Mouse (Mus musculus): ENCODE measurements around the gene Phf20. TPM values are rescaled to one million over a fixed set of nuclear protein-coding genes. Genes with fewer than 3 reads are reported as not detected.
A peak's percentile ranks its signal among the peaks of the same experiment; 100 is the strongest.
"Not testable (repeated sequence)": the region's sequence is repeated elsewhere in the genome, so short reads cannot be mapped to it uniquely, and the experiment has no call there.

The Phf20 gene
- total RNA-seq (2017) = 75.0 and 79.0 TPM in 2 replicates

DNA sequence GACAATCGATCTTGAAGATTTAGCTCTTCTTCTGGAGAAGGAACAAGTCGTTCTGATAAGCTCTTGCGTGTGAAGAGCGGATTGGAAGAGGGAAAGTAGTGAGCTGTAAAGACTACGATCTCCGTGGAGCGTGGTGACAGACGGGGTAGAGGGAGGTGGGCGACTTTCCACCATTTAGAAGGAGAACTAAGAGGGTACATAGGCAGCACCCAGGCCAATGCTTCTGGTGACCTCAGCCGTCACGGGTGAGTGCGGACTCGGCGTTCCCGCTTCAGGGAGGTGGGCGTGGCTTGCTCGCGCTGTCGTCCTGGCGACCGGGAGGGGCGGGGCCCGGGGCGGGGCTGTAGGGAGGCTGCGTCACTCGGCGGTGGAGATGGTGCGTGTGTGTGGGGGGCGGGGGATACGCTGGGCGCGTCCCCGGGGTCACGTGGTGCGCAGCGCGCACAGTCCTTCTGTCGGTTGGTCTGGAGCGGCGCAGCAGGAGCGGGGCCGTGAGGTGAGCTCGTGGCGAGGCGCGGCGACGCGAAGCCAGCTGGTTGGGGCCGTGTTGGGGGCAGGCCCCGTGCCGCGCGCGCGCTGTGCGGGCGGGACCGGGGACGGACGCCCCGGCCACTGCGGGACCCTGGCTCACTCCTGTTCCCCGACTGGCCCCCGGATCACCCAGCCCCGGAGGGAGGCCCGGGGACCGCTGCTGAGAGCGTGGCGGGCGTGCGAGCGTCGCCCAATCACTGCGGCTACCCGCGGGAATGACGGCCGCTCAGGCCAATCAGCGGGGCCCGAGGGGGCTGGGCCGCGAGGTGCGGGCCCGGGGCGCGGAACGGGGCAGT, at the start of gene Phf20:
Gene Phf20 (plus strand): TSS at position 165 of the 827 bp plus-strand sequence.
- ATAC-seq (replicated peaks; ENCODE audit: low read depth, poor library complexity, severe bottlenecking) = peak; percentile 94

DNA sequence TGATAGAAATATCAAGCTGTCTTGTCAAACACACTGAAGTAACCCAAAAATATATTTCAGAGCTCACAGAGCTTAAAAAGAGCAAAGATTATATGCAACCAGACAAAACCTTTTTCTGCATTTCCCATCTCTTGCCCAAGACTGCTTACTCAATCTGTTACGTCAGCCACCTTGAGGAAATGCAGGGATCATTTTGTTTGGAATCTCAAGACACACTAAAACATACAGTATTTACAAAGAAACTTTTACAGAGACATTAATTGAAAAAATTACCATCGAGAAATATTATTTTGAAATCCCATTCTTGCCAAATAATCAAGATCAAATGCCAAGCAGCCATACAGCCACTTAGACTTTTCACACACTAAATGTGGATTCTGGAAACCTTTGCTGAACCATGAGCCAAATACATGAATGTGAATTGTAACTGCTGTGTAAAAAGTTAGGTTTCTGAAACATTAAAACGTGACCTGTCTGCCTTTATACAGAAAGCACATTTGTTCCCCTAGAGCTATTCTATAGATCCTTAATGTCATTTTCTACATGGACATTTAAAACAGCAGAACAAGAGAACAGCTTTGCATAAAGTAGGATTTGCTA, 48.9 kb upstream of the Phf20 start:
- no peak for ATAC-seq (replicated peaks; ENCODE audit: low read depth, poor library complexity, severe bottlenecking)

DNA sequence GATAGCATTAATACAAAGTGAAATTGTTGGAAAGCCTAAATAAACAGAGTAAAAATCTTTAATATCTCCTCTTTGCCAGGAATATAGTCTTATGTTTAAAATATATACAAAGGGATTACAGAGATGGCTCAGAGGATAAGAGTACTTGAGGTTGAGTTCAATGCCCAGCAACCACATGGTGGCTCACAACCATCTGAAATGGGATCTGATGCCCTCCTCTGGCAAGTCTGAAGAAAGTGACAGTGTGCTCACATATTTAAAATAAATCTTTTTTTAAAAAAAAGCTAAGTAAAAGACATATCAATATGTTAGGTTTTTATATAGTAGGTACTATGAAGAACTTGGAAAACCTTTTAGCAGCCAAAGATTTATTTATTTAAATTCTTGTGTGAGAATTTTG, 44.7 kb upstream of the Phf20 start:
- ATAC-seq (replicated peaks; ENCODE audit: low read depth, poor library complexity, severe bottlenecking) = no peak

DNA sequence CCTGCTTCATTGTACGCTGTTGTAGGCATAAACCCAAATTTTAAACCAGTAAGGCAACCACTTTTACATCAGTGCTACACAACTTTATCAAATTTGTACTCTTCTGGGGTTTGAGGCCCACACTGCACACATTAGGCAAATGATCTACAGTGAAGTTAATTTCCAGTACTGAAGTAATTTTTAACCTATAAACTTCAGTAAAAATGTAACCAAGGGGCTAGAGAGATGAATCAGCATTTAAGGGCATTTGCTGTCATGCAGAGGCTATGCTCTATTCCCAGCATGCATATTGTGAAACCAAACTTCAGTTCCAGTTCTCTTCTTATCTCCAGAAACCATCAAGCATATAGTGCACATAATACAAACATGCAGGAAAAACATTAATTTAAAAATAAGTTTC, 30.8 kb upstream of the Phf20 start:
- ATAC-seq (replicated peaks; ENCODE audit: low read depth, poor library complexity, severe bottlenecking) = no peak

DNA sequence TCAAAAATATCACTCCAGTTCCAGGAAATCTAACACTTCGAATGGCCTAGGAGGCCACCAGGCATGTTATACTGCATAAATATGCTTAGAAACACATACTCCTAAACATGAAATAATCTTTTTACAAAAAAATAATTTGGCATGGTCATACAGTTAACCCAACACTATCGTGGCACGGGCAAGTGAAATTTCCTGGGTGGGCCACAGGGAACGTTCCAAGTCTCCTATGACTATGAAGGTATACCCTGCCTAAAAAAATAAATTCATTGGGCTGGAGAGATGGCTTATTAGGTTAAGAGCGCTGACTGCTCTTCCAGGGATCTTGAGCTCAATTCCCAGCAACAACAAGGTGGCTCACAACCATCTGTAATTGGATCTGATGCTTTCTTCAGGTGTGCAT, 29.7 kb upstream of the Phf20 start:
- no peak for ATAC-seq (replicated peaks; ENCODE audit: low read depth, poor library complexity, severe bottlenecking)

DNA sequence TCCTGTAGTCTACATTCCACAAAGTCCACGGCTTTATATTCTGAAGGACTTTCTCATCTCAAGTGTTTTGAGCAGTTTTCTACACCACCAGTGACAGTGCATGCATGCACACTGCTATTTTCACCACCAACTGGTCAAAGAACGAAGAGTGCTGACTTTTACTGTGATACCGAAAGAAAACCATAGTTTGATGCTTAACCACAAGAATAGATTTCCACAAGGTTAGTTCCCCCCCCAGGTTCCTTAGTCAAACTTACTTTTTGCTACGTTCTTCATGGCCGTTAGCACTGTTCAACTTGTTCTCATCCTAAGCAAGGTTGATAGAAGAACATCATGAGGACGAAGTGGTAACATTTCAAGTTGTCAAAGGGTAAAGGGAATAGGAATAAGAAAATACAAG, 19.2 kb upstream of the Phf20 start:
- no peak for ATAC-seq (replicated peaks; ENCODE audit: low read depth, poor library complexity, severe bottlenecking)

DNA sequence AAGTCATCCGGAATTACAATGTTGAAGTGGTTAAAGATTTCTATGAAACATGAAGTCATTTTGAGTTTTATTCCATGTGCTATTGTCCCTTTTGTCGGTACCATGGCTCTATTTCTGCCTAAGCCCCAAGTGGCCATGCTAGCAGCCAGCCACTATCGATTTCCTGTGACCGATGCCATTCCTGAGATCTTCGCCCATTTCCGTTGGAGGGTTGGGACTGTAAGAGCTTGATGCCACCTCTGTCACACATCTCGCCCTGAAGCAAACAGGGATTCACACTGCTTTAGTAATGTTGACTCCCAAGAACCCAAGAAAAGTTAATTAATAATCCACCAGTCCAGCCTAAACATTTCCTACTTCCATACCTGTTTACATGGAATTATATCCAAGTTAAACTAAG, 18.6 kb upstream of the Phf20 start:
- no peak for ATAC-seq (replicated peaks; ENCODE audit: low read depth, poor library complexity, severe bottlenecking)

DNA sequence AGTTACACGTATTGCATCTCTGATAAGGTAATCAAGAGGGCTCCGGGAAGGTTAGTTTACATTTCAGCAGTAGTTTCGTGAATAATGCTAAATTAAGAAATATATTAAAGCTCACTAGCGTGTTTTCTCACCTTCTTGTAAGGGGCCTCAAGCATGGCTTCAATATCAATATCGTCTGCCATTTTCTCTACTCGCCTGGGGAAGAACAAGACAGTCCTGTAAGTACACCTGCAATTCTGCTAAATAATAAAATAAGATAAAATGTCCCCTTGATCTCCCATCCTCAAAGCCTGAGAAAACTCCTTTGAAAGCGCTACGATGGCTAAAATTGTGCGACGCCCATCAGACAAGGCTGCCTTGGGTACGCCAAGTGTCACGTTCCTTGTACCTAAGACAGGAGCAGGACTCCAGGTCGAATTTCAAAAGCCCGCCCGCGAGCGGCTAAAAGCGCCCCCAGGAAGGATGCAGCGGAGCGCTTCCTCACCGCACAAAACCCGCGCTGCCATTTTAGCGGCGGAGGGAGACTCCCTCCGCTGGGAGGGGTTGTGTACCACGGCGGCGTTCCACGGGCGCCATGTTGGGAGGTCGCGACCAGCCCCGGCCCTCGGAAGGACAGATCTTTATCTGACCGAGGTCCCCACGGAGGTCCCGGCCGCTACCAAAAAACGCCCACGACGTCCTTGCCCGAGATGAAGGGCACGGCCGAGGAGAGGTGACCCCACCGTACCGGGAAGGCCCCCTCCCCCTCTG, 17.0 kb upstream of the Phf20 start:
- ATAC-seq (replicated peaks; ENCODE audit: low read depth, poor library complexity, severe bottlenecking) = peak; percentile 61

DNA sequence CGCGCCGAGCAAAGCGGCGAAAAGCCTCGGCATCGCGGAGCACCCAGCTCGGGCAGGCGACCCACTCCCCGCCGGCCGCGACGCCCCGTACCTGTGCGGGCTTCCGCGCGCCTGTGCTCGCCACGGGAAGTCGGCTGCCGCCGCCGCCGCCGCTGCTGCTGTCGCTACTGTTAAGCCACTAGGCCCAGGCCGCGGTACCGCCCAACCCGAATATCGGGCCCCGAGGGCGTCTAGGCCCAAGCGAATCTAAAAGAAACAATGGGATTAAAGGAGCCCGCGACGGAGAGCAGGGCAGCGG, 16.5 kb upstream of the Phf20 start:
- ATAC-seq (replicated peaks; ENCODE audit: low read depth, poor library complexity, severe bottlenecking) = no peak

DNA sequence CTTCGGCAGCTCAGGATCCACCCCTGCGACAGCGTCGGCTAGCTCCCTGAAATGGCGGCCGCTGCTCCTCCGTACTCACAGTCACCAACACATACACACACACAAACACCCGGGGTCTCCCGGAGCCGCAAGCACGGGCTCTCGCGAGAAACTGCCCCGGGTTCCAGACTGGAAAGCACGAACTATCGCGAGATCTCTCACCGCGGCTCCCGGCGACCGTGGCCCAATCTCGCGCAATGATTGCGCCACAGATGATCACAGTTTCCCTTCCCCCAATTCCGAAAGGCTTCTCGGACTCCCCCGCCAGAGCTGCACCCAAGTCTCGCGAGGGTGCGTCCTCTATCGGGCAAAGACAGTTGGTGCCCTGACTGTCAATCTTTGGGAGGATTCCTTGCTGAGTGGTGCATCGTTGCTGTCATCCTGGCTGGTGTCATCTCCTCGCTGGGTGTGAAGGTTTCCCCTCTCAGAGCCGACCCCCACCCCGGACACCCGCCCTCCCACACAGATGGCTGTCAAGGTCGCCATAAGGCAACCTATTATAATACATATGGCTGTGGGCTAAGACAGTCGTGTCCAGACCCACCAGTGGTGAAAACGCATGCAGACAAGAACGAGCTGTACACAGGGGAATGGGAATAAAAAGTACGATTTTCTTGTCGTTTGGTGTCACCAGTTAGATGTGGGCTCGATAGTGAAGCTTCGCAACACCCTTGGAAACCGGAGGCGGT, 16.0 kb upstream of the Phf20 start, which contains the start of gene Rbm39:
Gene Rbm39 (minus strand): TSS at position 145 of the 728 bp plus-strand sequence.
- peak; percentile 90 for ATAC-seq (replicated peaks; ENCODE audit: low read depth, poor library complexity, severe bottlenecking)

DNA sequence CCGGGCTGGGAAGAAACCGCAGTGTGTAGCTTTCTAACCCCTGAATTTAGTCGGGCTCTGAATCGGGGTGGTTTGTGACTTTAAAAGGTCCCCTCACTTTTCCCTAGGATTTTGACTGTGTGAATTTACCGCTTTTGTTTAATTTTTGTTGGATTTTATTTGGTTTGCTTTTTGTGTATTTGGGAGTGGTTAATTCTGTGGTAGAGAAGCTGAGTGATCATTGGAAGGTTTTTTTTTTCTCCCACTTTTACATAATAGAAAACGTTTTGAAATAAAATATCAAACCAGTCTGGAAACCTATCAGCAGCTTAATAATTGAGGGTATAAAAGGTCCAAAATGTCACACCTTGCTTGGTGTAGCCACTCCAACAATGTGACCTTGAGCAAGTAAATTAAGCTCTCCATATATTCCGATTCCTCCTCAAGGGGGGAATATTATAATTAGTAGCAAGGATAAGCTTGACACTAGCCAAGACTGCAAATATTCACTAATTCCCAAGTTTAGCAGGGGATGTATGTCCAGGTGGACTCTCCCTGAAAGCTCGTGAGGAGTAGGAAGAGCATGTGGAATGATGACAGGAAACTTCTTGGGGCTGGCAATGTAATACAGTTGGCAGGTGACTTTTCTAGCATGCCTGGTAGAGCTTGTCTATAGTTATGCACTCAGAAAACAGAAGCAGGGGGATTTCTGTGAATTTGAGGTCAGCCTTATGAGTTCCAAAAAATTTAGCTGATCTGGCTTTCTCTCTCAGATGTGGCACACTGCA, 15.3 kb upstream of the Phf20 start:
- ATAC-seq (replicated peaks; ENCODE audit: low read depth, poor library complexity, severe bottlenecking) = no peak

DNA sequence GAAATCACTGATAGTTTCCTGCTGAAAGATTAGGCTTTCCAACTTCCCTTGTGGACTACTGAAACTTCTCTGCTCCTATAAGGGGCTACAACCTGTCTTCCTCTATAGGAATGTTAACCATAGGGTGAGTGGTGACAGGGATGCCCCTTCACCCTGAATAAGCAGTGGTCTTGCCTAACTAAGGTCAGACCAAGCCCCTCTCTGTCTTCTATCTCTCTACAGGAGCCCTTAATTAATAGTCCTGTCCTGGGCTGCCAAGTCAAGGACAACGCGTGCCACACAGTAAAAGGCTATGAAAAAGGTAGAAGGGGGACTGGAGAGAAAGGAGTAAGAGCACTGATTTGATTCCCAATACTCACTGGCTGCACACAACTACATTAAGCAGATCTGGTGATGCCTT, 14.7 kb upstream of the Phf20 start:
- ATAC-seq (replicated peaks; ENCODE audit: low read depth, poor library complexity, severe bottlenecking) = no peak

DNA sequence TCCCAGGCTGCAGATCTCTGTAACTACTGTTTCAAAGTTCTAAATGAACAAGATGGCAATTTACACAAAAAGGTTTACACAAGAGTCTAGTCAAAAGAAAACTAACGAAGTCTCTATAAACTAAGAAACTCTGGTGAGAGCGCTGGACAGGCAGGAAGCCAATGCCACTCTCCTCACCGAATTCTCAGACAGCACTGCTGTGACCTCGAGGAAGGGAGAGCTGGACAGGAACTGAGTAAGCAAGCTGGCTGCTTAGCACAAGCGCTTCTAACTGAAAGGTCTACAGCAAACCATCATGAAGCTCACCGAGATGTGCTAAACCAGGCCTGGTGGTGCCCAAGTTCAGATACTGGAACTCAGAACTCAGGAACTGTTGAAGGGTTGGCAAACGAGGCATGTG, 7.0 kb upstream of the Phf20 start:
- ATAC-seq (replicated peaks; ENCODE audit: low read depth, poor library complexity, severe bottlenecking) = not testable (repeated sequence)

DNA sequence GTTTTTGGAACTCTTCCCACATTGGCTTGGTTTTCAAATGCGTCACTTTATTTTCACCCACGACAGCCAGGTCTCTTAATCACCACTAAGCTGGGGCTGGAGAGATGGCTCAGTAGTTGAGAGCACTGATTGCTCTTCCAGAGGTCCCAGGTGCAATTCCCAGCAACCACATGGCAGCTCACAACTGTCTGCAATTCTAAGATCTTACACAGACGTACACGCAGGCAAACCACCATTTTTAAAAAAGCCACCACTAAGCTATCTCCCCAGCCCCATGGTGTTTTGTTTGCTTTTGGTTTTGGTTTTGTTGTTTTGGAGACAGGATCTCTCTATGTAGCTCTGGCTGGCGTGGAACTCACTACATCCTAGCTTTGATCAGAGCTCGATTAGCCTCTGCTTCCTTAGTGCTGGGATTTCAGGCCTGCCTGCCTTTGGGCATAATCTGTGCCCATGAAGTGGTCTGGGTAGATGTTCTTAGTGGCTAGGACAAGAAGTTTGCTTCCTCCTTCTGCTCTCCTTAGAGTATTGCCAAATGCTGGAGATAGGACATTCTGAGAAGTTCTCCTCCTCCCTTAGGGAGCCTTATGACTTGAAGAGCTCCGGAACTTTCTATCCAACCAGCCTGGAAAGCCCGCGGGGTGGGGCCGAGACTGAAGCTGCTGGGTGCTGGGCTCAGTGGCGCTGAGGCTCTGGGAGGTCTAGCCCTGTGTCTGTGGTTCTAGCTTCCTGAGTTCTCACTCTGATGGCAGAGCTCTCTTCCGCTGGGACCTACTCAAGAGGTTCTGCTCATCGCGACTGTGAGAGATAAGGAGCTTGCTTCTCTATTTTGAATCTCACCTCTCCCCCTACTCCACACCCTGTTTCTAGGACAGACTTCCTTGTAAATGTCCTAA, 6.0 kb upstream of the Phf20 start:
- ATAC-seq (replicated peaks; ENCODE audit: low read depth, poor library complexity, severe bottlenecking) = peak; percentile 99

DNA sequence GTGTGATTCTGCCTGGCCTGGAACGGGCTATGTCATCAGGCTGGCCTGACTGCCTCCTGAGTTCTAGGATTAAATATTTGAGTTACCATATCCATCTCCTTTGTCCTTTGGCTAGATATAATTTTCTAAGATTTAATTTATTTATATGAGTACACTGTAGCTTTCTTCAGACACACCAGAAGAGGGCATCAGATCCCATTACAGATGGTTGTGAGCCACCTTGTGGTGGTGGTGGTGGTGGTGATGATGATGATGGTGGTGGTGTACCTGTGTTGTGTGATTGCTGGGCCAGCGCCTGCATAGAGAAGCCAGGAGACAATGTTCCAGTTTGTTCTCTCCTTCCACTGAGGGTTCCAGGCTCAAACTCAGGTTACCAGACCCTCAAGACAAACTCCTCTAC, 4.7 kb upstream of the Phf20 start:
- ATAC-seq (replicated peaks; ENCODE audit: low read depth, poor library complexity, severe bottlenecking) = no peak

DNA sequence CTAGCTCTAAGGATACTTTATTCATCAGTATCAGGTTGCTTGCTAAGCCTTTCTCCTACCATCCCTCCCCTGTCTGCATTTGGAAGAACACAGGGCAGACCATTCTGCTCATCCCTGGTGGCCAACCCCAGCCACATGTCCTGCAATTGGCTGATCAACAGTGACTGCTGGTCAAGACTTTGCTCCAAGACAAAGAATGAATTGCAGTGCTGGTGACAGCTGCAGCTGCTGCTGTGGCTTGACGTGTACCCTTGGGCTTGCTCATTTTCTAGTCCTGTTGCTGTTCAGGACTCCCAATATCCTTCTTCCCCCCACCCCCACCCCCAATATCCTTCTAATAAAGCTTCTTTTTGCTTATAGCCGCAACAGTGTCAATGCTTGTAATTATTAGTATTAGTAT, 4.2 kb upstream of the Phf20 start:
- ATAC-seq (replicated peaks; ENCODE audit: low read depth, poor library complexity, severe bottlenecking) = no peak

DNA sequence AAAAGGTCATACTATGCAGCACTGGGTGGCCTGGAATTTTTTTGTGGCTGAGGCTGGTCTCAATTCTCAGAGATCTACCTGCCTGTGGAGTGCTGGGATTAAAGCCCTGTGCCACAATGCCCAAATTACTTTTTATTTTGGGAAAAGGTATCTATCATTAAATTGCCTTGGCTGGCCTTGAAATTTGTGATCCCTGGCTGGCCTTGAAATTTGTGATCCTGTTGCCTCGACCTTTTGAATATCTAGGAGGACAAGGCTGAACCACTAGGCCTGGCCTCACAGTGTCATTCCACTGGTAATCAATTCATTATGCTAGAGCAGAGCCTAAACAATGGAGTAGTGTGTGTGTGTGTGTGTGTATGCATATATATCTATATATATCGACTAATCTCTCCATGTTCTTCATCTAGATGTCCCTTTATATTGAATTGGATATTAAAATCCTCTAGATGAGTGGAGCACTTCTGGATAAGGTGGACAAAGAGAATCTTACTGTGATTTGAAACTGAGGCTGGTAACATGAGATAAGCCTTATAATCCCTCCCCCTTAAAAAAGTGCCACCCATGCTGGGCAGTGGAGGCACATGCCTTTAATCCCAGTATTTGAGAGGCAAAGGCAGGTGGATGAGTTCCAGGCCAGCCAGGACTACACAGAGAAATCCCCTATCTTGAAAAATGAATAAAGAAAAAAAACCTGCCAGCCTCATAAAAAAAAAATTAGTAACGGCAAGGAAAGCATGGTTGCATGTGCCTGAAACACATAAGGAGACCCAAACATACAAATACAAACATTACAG, 3.0 kb upstream of the Phf20 start:
- no peak for ATAC-seq (replicated peaks; ENCODE audit: low read depth, poor library complexity, severe bottlenecking)

DNA sequence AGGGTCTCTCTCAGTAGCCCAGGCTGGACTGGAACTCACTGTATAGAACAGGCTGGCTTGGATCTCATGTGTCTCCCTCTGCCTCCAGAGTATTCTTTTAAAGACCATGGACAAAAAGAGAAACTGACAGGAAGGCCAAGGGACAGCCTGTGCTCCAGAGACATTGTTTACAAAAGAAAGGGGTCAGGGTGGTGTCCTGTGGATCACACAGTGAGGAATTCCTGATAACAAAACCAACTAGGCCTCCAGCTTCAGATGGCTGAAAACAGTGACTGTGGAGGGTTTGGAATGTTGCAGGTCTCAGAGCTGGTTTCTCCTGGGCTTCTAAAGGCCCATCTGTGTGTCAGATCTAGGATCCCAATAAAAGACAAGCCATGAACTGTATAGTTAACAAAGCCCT, 1.7 kb upstream of the Phf20 start:
- ATAC-seq (replicated peaks; ENCODE audit: low read depth, poor library complexity, severe bottlenecking) = no peak
